Mouse (Mus musculus) ES-Bruce4 (cell line): ENCODE measurements at regions not wholly inside any gene's neighbourhood (a gene's known extent, or its start where the extent isn't known, plus 50 kb on each side); places are given as distances from the start of the nearest gene placed in this dataset.

Experiments used
- H3K27ac ChIP-seq: 2 replicates; pipeline ENCODE4 v1.5.1; 2012; ENCODE audit warnings: low read length, inconsistent platforms; ENCODE audit not compliant: insufficient read depth
- H3K27me3 ChIP-seq: 2 replicates; pipeline ENCODE4 v1.6.1; 2012; ENCODE audit warnings: mild to moderate bottlenecking, low read length, inconsistent platforms; ENCODE audit not compliant: control insufficient read depth, poor library complexity, insufficient read depth, severe bottlenecking
- H3K36me3 ChIP-seq: 2 replicates; pipeline ENCODE4 v1.6.1; 2012; ENCODE audit warnings: inconsistent platforms, mild to moderate bottlenecking, low read length, moderate library complexity; ENCODE audit not compliant: control insufficient read depth, poor library complexity, insufficient read depth, severe bottlenecking
- H3K4me1 ChIP-seq: one replicate; pipeline ENCODE4 v1.8.1; 2011; ENCODE audit warnings: low read length; ENCODE audit not compliant: control insufficient read depth, insufficient read depth
- H3K4me3 ChIP-seq: 2 replicates; pipeline ENCODE4 v1.5.1; 2011; ENCODE audit warnings: low read depth, mild to moderate bottlenecking, low read length
- H3K9ac ChIP-seq: 2 replicates; pipeline ENCODE4 v1.6.1; 2012; ENCODE audit warnings: low read depth, mild to moderate bottlenecking, inconsistent platforms; ENCODE audit not compliant: poor library complexity, severe bottlenecking
- H3K9me3 ChIP-seq: replicated peaks from 2 replicates; pipeline ENCODE4 v1.6.1; 2012; ENCODE audit warnings: mild to moderate bottlenecking, low read length, inconsistent platforms; ENCODE audit not compliant: control insufficient read depth, poor library complexity, insufficient read depth, severe bottlenecking
- CTCF ChIP-seq: IDR thresholded peaks from one replicate; pipeline ENCODE4 v1.8.1; 2011; ENCODE audit warnings: low read depth, low read length
- EP300 ChIP-seq: IDR thresholded peaks from 2 replicates; pipeline ENCODE4 v1.6.1; 2011; ENCODE audit warnings: low read depth, low read length; ENCODE audit not compliant: insufficient read depth
- POLR2A ChIP-seq: IDR thresholded peaks from one replicate; pipeline ENCODE4 v1.8.1; 2011; ENCODE audit warnings: low read length; ENCODE audit not compliant: insufficient read depth

- no peaks in the 10 kb centered on the region for H3K36me3 ChIP-seq
- no peak overlapping the region for H3K4me3 ChIP-seq
- H3K27ac ChIP-seq, result no peak overlapping the region
- no peak for TF ChIP-seq EP300
- no peak for TF ChIP-seq POLR2A
- TF ChIP-seq CTCF, result no peak
- H3K4me1 ChIP-seq, result no peaks in the 10 kb centered on the region
- no peaks in the 10 kb centered on the region for H3K27me3 ChIP-seq
- H3K9me3 ChIP-seq, result no peaks in the 10 kb centered on the region
- no peak overlapping the region for H3K9ac ChIP-seq
Observed at GRCm38 (mm10) chr14:46174386-46174785, 204.8 kb upstream of the Gm15217 start.

- Histone ChIP-seq H3K4me1 (no peaks in the 10 kb centered on the region), H3K9me3 (no peaks in the 10 kb centered on the region), H3K27me3 (no peaks in the 10 kb centered on the region), H3K27ac (no peak overlapping the region), H3K4me3 (no peak overlapping the region), H3K9ac (no peak overlapping the region), H3K36me3 (no peaks in the 10 kb centered on the region)
- TF ChIP-seq CTCF (no peak), EP300 (no peak)
Observed at GRCm38 (mm10) chr14:46175291-46176216, 203.7 kb upstream of the Gm15217 start.

GRCm38 (mm10) chr14:46179024-46179423, 200.2 kb upstream of the Gm15217 start:
- Histone ChIP-seq H3K9ac (no peak overlapping the region), H3K27ac (no peak overlapping the region), H3K9me3 (no peaks in the 10 kb centered on the region), H3K4me1 (no peaks in the 10 kb centered on the region), H3K27me3 (no peaks in the 10 kb centered on the region), H3K4me3 (no peak overlapping the region), H3K36me3 (no peaks in the 10 kb centered on the region)
- no peak for TF ChIP-seq CTCF
- TF ChIP-seq POLR2A, result no peak
- no peak for TF ChIP-seq EP300

GRCm38 (mm10) chr14:46191639-46192399, 187.4 kb upstream of the Gm15217 start:
- Histone ChIP-seq H3K4me3 (no peak overlapping the region), H3K9ac (no peak overlapping the region), H3K4me1 (no peaks in the 10 kb centered on the region), H3K36me3 (no peaks in the 10 kb centered on the region), H3K27ac (no peak overlapping the region), H3K27me3 (no peaks in the 10 kb centered on the region), H3K9me3 (no peaks in the 10 kb centered on the region)
- TF ChIP-seq CTCF (no peak), POLR2A (no peak), EP300 (no peak)

GRCm38 (mm10) chr14:46193577-46193976, 185.6 kb upstream of the Gm15217 start:
- H3K36me3 ChIP-seq, result no peaks in the 10 kb centered on the region
- no peaks in the 10 kb centered on the region for H3K4me1 ChIP-seq
- no peaks in the 10 kb centered on the region for H3K9me3 ChIP-seq
- H3K4me3 ChIP-seq, result no peak overlapping the region
- TF ChIP-seq EP300 (no peak), CTCF (no peak), POLR2A (no peak)
- H3K27me3 ChIP-seq, result no peaks in the 10 kb centered on the region
- no peak overlapping the region for H3K27ac ChIP-seq
- H3K9ac ChIP-seq, result no peak overlapping the region

- Histone ChIP-seq H3K27me3 (no peaks in the 10 kb centered on the region), H3K4me1 (no peaks in the 10 kb centered on the region), H3K4me3 (no peak overlapping the region), H3K36me3 (no peaks in the 10 kb centered on the region), H3K9ac (no peak overlapping the region), H3K9me3 (no peaks in the 10 kb centered on the region), H3K27ac (no peak overlapping the region)
- TF ChIP-seq EP300 (no peak), CTCF (no peak), POLR2A (no peak)
Observed at GRCm38 (mm10) chr14:46195939-46196338, 183.3 kb upstream of the Gm15217 start.
